Mouse (Mus musculus) frontal cortex, postnatal 14 days (tissue): ENCODE results near the gene Rab17.
A peak's percentile ranks its signal among the peaks of the same experiment; 100 is the strongest.

Source experiments
- DNase-seq, 2 experiments: peaks; one replicate each; pipeline ENCODE4 v3.0.0; 2022; ENCODE audit warnings: low spot score in 2 of 2

Rab17 gene

DNA sequence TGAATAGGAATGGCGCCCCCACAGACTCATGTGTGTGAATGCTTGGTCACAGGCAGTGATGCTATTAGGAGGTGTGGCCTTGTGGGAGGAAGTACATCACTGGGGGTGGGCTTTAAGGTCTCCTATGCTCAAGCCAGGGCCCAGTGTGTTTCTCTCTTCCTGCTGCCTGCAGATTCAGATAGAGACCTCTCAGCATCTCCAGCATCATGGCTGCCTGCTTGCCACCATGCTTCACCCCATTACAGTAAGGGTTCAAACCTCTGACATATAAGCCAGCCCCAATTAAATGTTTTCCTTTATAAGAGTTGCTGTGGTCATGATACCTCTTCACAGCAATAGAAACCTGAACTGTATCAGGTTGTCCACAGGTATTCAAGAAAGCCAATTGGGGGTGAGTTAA is 26.5 kb upstream of the Rab17 start:
- DNase-seq = peak in 1 of 2 experiments; percentile 1

DNA sequence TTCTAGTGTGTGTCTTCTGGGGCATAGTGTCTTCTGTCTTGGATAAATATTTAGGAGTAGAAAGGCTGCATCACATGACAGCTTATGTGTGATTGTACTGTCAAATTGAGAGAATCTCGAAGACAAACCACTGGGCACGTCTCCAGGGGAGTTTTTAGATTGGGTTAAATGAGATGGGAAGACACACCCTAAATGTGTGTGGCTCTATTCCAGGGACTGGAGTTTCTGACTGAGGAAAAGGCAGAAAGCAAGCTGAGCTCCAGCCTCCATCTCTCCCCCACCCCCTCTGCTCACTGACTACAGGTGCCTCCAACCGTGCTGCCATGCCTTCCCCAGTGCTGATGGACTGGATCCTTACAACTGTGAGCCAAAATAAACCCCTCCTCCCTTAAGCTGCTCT is 11.9 kb upstream of the Rab17 start:
- DNase-seq = no peak

DNA sequence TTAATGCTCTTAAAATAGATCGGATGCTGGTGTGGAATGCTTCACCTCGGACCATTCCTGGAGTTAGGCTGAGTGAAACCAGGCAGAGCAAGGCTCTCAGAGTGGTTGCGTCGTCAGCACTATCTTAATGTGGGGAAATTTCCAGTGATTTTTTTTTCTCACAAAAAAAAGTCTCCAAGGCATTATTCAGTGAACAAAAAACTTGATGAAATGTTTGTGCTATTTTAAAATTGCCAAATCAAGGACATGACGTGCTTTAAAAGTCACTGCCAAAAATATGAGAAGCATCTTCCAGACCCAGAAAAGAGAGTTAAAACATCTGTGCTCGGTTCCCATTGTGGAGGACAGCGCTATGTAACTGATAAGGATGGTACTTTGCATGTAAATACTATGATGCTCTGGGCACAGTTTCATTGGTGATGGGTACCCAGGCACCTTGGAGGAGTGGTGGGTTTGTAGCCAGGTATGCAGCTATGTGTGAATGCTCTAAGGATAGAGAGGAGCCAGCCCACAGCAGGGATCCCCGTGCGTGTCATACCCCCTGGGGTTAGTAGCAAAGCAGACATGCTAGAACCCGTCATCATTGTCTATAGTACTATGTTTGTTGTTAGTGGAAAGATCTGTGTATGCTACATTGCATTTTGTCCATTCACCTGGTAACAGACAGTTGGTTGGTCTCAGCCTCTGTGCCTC is 11.3 kb upstream of the Rab17 start:
- no peak for DNase-seq

DNA sequence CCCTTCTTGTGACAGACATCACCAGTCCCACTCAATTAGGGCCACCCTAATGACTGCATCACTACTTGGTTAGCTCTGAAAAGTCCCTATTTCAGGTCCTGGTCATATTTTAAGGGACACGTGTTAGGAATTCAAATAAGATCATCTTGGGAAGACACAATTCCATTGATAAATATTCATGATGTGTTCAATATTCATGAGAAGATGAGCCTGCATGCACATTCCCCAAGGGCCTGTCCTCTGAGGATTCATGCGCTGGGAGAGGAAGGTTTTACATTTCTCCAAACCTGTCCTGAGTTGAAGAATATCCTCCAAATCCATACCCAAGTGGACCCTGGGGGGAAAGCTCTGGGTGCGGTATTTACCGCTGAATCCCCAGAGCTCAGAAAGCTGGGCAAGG is 6.5 kb upstream of the Rab17 start:
- DNase-seq = no peak

DNA sequence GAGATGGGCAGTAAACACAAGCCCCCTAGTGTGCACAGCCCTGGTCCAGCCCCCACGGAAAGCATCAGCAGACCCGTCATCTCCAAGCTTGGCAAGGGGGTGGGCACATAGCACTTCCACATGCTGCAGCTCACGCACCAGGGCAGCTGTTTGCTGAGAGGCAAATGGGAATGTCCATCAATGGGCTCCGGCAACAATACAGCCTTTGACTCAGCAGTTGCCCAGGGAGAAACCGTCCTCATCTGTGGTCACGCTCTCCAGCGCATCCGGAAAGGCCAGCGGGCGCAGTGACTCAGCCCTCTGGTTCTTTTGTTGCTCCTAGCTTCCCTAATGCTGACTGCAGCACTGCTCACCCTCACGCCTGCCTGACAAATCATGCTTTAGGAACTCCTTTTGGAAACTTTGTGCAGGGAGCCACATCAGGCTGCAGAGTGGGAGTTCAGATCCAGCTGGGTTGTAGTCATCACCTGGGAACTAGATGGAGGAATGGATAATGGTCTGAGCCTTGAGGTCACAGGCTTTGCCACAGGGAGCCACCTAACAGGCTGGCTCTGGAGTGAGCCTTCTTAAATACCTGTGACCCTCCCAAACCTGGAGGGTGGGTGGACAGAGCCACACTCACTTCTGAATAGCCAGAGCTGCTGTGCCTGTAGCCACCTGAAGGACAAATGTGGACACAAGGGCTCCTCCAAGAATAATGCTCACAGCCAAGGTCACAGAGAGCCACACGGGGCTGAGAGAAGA is 5.6 kb upstream of the Rab17 start:
- DNase-seq = peak; percentile 56 to 64

DNA sequence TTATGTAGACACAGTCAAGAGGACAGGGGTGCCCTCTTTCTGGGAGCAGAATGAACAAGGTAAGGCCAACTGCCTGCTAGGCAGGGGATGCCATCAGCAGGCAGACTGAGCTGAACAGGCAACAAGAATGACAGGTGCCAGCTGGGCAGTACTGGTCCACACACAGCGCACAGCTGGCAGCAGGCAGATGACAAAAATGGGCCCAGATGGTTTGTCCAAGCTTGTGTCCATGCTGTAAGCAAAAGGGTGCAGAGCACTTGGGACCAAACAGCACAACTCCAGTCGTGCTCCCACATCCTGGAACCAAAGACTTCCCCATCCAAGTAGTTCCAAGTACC is 4.1 kb upstream of the Rab17 start:
- no peak for DNase-seq

DNA sequence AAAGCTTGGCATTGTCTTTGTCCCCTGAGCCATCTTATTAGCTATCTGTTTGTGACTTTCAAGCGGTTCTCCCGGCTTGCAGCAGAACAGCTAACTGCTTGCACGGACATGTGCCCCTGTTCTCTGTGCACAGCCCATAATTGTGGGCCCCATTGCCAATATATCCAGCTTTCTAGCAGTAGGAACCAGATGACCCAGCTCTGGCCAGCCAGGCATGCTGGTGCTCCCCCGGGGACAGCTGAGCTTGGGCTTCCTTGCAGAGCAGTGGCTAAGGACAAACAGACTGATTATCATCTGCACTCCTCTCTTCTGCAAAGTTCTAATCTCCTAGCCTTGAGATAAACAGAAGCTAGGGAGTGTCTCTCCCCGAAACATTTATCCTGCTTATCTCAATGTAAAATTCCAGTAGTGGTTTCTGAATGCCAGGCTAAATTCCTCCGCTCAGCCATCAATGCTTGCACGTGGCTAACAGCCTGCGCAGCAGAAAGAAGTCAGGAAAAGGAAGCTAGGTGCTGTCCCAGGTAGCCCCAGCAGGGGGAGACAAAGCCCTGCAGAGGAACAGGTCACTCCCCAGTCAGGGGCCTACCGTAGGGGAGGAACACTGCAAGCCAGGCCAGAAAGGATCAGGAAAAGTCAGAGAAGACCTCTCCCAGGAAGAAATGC is 3.6 kb upstream of the Rab17 start:
- DNase-seq = peak; percentile 80 to 97

DNA sequence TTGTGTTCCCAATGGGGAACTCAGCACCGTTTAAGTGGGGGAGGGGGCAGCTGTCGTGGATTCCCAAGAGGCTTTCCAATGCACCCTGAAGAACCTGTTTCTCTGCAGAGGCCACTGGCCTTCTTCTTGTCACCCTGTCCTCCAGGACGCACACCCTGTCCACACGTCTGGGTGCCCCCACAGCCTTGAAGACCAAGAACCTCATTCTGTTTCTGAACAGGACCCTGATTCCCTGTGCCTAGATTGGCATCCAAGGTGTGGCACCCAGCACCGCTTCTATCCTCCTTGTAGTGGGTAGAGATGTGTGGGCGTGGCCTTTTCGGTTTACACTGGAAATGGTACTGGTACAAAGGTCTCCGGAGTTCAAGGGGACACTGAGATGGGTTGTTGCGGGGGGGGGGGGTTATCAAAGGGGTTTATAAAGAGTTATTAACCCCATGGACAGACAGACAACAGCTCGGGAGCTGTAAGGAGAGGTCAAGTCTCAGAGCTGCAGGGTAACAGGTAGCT is 475 bp upstream of the Rab17 start:
- DNase-seq = no peak

DNA sequence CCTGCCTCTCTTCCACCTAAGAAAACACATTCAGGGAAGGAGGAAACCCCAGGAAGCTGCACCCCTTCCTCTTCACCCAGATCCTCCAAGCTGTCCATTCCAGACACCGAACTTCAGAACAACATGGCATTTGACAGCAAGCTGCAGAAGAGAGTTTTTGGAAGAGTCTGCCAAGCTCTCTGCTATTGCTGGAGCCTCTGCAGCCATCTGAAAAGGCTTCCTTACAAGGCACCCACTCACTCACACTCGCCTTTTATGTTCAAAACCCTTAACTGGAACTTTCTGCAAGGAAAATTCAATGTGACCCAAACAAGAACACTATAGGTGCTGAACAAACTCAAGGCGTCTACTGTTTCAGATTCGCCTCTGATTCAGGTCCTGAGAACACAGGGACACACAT is 812 bp downstream of the Rab17 start:
- no peak for DNase-seq

DNA sequence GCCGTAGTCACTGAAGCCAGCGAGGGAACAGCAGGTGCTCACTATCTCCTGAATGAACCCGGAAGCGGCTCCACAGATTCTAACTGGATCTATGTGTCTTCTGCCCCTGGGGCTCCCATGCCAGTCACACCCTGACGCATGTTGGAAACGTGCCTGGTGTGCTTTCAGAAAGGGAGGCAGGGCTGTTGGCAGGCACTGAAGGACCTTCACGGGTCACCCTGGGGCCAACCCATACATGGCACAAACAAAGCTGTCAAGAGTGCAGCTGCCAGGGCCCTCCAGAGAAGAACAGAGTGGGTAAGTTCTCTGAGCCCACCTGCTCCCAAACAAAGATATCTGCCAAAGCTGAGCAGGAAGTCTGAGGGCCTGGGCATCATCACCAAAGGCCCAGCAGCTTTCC is 1.9 kb downstream of the Rab17 start:
- no peak for DNase-seq

DNA sequence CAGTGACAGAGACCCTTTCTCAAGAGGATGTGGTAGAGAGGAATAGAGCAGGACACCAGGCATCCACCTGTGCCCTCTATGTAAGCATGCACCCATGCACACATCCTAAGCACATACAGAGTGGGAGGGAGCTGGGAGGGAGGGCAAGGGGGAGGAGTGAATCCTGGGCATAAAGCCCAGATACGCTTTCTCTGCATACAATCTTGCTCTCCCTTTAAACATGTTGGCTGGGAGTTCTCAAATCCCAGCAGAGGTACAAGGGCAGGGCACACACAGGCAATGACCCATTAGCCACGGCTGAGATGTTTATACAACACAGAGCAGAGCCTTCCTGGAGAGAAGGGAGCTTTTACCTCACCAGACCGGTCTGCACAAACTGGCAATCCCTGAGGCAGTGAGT is 6.5 kb downstream of the Rab17 start:
- no peak for DNase-seq

DNA sequence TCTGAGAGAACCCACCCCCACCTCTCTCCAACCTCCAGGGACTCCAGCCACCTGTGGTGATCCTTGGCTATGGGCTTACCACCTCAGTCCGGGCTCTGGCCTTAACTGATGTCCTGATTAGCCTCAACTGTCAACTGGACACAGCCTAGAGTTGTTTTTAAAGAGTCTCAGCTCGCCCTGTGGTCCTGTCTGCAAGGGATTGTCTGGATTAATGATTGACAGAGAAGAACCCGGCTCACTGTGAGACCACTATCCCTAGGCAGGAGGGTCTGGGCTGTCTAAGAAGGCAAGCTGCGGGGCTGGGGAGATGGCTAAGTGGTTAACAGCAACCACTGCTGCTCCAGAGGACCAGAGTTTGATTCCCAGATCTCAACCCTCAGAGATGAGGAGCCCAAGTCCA is 6.9 kb downstream of the Rab17 start:
- no peak for DNase-seq

DNA sequence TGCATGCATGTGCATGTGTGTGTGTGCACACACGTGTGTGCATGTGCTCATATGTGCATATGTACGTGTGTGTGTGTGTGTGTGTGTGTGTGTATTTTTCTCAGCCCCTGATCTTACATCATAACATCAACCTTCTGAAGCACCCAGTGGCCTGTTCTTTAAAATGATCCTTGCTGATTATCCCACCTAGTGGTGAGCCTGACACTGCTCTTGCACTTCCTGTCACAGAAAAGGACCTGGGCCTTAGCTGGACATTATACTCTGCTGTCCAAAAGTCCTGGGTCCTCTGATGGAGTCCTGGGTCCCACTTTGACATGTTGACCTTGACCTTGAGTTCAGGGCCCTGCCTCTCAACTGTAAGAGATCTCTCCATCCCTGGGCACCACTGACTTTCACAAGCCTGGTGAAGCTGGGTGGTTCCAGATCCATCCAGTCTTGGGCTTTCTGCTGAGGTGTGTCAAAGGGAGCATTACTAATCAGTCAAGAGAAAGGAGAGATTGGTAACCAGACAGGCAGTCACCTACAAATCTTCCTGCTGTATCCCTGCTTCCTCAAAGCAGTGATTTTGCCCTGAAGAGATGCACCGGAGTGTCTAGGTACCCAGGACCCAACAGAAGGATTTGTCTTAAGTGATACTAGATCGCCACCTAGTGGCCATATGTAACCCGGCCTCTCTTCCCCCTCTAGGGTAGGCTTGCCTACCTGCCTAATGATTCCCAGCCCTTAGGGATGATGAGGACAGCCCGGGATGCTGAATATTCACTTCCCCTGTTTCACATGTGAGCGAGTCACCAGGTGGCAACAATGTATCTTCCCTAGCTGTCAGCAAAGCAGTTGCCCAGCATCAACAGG is 13.0 kb downstream of the Rab17 start:
- peak in 1 of 2 experiments; percentile 66 for DNase-seq

DNA sequence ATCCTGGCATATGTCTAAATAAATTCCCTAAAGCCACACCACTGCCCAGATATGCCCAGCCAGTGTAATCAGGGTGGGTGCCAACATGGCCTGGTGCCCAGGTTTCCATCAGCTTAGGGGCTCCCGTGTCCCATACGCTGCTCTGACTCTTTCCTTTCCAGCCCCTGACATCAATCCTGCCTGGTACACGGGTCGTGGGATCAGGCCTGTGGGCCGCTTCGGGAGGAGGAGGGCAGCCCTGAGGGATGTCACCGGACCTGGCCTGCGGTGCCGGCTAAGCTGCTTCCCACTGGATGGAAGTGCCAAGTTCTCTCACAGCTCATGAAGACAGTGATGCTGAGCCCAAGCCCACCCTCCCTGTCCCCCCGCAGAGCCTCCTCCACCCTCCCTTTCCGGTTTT is 15.8 kb downstream of the Rab17 start:
- no peak for DNase-seq

DNA sequence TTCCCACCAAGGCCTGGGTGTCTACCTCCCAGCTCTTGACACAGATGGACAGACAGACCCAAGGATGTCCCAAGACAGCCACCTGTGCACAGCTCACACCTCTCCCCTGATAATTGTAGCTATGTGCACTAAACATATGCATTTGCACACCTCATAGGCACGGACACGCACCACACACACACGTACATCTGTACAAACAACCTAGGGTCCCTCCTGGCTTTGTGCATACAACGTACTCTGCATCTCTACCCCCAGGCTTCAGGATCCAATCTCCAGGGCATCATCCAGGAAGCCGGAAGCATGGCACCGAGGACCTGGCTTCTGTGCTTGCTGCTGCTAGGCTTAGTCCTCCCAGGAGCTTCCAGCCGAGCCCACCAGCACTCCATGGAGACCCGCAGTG is 16.7 kb downstream of the Rab17 start, which contains the start of gene Prlh:
Gene Prlh (plus strand): TSS at position 301 of the 400 bp plus-strand sequence.
- no peak for DNase-seq

DNA sequence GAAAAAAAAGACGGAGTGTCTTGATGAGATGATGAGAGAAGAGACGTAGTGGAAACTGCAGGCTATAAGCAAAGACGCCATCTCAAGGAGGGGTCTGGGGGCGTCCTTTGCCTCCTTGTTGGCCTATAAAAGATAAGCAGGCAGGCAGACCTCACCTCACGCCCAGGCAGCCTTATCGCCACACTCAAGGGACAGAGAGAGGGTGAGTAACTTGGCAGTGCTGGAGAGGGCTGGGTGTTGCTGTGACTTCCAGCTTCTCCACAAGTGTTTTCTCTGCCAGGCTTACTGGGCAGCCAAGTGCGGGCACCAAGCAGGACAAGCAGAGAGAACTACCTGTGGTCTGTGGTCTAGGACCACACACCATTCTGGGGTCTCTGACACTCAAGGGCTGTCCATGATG is 17.8 kb downstream of the Rab17 start:
- no peak for DNase-seq

DNA sequence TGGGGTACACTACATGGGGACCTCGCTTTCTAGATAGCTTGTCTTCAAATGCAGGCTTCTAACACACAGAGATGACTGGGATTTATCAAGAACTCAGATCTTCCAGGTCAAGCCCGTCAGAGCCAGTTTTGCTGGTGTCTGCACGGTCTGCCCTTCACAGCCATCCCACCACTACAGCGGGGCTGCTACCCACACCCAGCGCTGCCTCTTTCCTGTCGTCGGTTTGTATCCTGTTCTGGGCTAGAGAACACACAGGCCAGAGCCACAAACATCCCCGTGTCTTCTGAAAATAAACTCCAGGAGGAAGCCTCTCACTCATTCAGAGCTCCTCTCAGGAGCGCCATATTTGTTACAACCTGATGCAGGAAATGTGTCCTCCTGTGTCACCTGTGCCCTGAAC is 20.2 kb downstream of the Rab17 start:
- no peak for DNase-seq

DNA sequence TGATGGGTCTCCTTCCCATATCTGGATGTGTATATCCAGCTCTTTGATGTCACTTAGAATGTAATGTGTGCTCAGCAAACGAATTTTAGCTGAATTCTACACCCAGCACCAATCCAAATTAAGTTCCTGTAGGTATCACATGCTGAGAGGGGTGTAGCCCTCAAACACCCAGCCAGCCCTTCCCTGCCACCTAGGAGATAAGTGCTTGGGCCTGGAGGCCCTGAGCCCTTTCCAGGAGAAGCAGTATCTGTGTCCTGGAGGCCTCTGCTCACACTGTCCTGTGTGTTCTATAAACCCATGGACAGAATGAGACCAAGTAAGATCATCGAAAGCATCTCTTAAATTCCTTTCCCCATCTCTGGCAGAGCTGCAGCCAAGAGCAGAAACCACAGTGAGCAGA is 22.2 kb downstream of the Rab17 start:
- DNase-seq = no peak

DNA sequence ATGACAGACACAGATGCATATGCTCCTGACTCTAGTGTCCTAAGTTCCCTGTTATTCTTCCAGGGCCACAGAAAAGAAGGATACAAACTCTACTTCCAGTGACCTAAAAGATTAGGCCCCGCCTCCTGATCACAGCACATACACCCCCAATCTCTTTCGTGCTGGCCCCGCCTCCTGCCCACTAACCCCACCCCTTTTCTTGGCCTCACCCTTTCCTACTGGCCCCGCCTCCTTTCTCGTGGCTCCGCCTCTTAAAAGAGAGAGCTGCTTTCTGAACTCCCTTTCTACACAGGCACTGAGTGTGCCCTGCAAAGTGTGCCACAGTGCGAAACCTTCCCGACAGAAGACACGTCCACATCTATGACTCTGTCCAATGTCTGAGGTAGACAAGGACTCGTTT is 24.3 kb downstream of the Rab17 start:
- DNase-seq = no peak

DNA sequence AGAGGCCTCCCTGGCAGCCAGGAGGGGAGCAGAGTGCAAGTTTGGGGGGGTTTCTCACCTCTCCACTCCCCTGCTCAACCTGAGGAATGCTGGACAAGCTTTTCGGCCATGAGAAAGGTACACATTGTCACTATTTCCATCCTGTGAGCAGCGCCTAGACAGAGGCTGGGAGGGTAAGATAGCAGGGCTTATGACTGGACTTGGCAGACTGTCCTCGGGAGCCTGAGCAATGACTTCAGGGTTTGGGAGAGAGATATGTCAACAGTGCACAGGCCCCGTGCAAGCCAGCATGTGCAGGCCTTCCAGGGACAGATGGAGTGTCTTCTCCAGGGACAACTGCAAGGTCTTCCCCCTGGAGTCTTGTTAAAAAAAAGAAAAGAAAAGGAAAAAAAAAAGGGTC is 29.5 kb downstream of the Rab17 start:
- no peak for DNase-seq

DNA sequence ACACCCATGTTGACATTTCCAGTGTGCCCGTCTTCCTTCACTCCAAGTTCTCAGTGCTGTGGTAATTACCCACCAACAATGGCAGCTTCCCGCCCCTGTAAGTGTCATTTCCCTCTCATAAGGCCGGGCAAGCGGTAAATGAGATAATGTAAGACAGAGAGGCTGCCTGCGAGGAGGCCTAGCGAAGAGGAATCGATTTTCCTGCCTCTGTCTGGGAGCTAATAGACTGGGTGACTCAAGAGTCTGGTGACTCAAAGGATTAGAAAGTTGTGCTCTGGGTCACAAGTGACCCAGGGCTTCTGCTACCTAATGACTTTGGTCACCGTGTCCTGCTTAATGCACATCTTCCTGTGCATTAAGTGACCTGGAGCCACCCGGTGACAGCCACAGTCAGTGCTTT is 32.5 kb downstream of the Rab17 start:
- no peak for DNase-seq

DNA sequence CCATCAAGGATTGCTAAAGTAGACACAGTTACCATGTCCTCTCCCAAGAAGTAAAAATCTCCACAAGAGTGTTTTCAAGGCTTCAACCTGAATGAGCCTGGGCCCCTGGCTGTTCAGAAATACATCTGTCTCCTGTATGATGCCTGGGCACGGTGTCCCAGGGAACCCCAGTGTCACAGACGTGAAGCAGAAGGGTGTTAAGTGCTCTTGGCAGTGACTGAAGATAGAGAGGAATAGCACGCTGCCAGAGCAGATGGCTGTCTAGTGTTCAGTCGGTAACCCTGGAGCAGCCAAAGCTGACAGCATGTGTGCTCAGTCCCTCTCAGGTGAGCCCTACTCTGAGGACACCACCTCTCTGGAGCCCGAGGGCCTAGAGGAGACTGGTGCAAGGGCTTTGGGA is 36.5 kb downstream of the Rab17 start:
- DNase-seq = no peak
